Mouse (Mus musculus): ENCODE measurements around the gene Rfpl4.

DNA sequence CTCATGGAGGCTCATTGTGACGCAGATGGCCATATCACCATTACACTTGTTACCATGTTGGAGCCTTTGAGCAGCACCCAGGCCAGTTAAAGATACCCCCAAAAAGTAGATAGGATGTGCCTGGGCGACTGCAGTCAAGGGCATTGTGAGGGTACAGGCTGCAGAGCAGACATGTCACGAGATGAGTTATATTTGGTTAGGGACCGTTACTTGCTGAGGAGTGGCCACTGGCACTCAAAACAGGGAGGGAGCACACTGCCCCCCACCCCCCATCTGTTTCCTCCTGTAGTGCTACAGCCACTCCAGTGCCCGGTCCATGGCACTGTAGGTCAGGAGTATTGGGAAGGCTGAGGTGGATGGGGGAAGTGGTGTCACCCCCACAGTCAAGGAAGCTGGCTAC is 18.0 kb downstream of the Rfpl4 start:
- TF ChIP-seq POLR2A (IDR thresholded peaks at IDR 0.05; ENCODE audit: insufficient read length, low read depth) = no peak
- no peak for TF ChIP-seq POLR2AphosphoS2 (IDR thresholded peaks at IDR 0.05; ENCODE audit: insufficient read length, low read depth)
- no peak for TF ChIP-seq MAX (IDR thresholded peaks at IDR 0.05; ENCODE audit: low read depth)
- no peak for TF ChIP-seq SRF (IDR thresholded peaks at IDR 0.05; ENCODE audit: control insufficient read depth, insufficient read length, low read depth)
- no peak for TF ChIP-seq TCF12 (IDR thresholded peaks at IDR 0.05; ENCODE audit: insufficient read depth, poor library complexity, severe bottlenecking)
- no peak for TF ChIP-seq USF1 (IDR thresholded peaks at IDR 0.05; ENCODE audit: low read depth)
- no peak for TF ChIP-seq E2F4 (IDR thresholded peaks at IDR 0.05; ENCODE audit: insufficient read depth)
- TF ChIP-seq TCF3 (IDR thresholded peaks at IDR 0.05; ENCODE audit: insufficient read length, low read depth) = no peak

Measured in myocyte (in vitro differentiated cells).